In genomic region chr7:45053117-45053930, GRCm38 (mm10) we compare ENCODE assay signal across 8 mouse cellular contexts. TPM values are rescaled to one million over a fixed set of nuclear protein-coding genes. Genes with fewer than 3 reads are reported as not detected.
DNase-seq lines count a peak whose midpoint lies in the region; ATAC-seq and TF ChIP-seq lines count a peak whose summit lies in the region.

No protein-coding gene starts in this region.

- H3K36me3 ChIP-seq in hindbrain, embryonic 13.5 days, result peaks cover 20% of the 10 kb centered on the region

- peak overlapping the region; percentile 70 for H3K4me3 ChIP-seq in cerebellum, adult 2 months (replicated peaks; ENCODE audit: insufficient read depth, low read depth, low read length)
- H3K4me3 ChIP-seq in hindbrain, embryonic 13.5 days, result peak overlapping the region; percentile 95

- under 1% methylated on average over 42 of the region's 59 CpGs for WGBS in cerebellum, adult 2 months
- under 1% methylated on average over 36 of the region's 59 CpGs for WGBS in hindbrain, embryonic 13.5 days

- peak overlapping the region; percentile 99 for H3K4me2 ChIP-seq in hindbrain, embryonic 13.5 days

- TF ChIP-seq POLR2A in cerebellum, adult 2 months (IDR thresholded peaks at IDR 0.05; ENCODE audit: borderline replicate concordance, insufficient read depth, low read length), result peak; percentile 54

- no peaks in the 10 kb centered on the region for H3K9me3 ChIP-seq in hindbrain, embryonic 13.5 days

- ATAC-seq in hindbrain, embryonic 13.5 days (ENCODE audit: low FRiP score), result peak; percentile 49

- no peaks in the 10 kb centered on the region for H3K27me3 ChIP-seq in cerebellum, adult 2 months (ENCODE audit: control insufficient read depth, insufficient read depth, low read length)
- H3K27me3 ChIP-seq in hindbrain, embryonic 13.5 days, result no peaks in the 10 kb centered on the region

- peak overlapping the region; percentile 98 for H3K27ac ChIP-seq in cerebellum, adult 2 months (ENCODE audit: insufficient read depth, low read length)
- peak overlapping the region; percentile 100 for H3K27ac ChIP-seq in hindbrain, embryonic 13.5 days

- H3K9ac ChIP-seq in hindbrain, embryonic 13.5 days, result peak overlapping the region; percentile 98

- peak; percentile 80 for DNase-seq in MN1 (ENCODE audit: low spot score)
- peak; percentile 79 to 84 for DNase-seq in cerebellum, adult 2 months
- DNase-seq in frontal cortex, postnatal 14 days (ENCODE audit: low spot score in 2 of 2), result peak; percentile 63 to 69
- peak; percentile 49 to 73 for DNase-seq in left cerebral cortex, adult 18-20 months (ENCODE audit: low spot score in 2 of 2)
- peak; percentile 80 to 85 for DNase-seq in lung, postnatal 4 days
- peak; percentile 92 for DNase-seq in retina, postnatal 1 day
- DNase-seq in thymus, postnatal 36 days, result peak; percentile 84 to 88

- no peak for TF ChIP-seq CTCF in cerebellum, adult 2 months (IDR thresholded peaks at IDR 0.05; ENCODE audit: borderline replicate concordance, insufficient read depth, low read depth, low read length)

- peaks cover 6% of the 10 kb centered on the region for H3K4me1 ChIP-seq in cerebellum, adult 2 months (ENCODE audit: control insufficient read depth, insufficient read depth, low read length)
- H3K4me1 ChIP-seq in hindbrain, embryonic 13.5 days (replicated peaks), result peaks cover 36% of the 10 kb centered on the region

RNA-seq across cellular contexts. Expression of gene Prr12, which starts 0.6 kb away (rescaled TPM):
- polyA plus RNA-seq in cerebellum, adult 2 months (2012; rRNA removed), result 22.6 and 23.3 TPM in 2 replicates
- polyA plus RNA-seq in hindbrain, embryonic 13.5 days (2015; fragmentation: Nextera tagmentation; extraction: Ambion mirVana), result 13.8 and 14.5 TPM in 2 replicates
- total RNA-seq in left cerebral cortex, adult 18-20 months (2021), result 10 to 100 TPM; 63.3 to 67.5 TPM

RNA-seq across cellular contexts. Expression of gene Nosip, which starts 8.9 kb away (rescaled TPM):
- polyA plus RNA-seq in cerebellum, adult 2 months (2012; rRNA removed), result 106 and 112 TPM in 2 replicates
- 58.0 and 58.5 TPM in 2 replicates for polyA plus RNA-seq in hindbrain, embryonic 13.5 days (2015; fragmentation: Nextera tagmentation; extraction: Ambion mirVana)
- total RNA-seq in left cerebral cortex, adult 18-20 months (2021), result 10 to 100 TPM; 51.9 to 59.7 TPM

RNA-seq across cellular contexts. Expression of gene Prrg2, which starts 9.2 kb away (rescaled TPM):
- 23.3 and 23.7 TPM in 2 replicates for polyA plus RNA-seq in cerebellum, adult 2 months (2012; rRNA removed)
- polyA plus RNA-seq in hindbrain, embryonic 13.5 days (2015; fragmentation: Nextera tagmentation; extraction: Ambion mirVana), result 14.8 and 17.1 TPM in 2 replicates
- total RNA-seq in left cerebral cortex, adult 18-20 months (2021), result 1 to 10 TPM; 6.2 to 9.2 TPM

RNA-seq across cellular contexts. Expression of gene Rras, which starts 35.6 kb away (rescaled TPM):
- polyA plus RNA-seq in cerebellum, adult 2 months (2012; rRNA removed), result 29.7 and 29.9 TPM in 2 replicates
- polyA plus RNA-seq in hindbrain, embryonic 13.5 days (2015; fragmentation: Nextera tagmentation; extraction: Ambion mirVana), result 11.5 and 15.4 TPM in 2 replicates
- total RNA-seq in left cerebral cortex, adult 18-20 months (2021), result 10 to 100 TPM; 10.0 to 14.5 TPM

RNA-seq across cellular contexts. Expression of gene Scaf1, which starts 37.2 kb away (rescaled TPM):
- 115 and 120 TPM in 2 replicates for polyA plus RNA-seq in cerebellum, adult 2 months (2012; rRNA removed)
- 42.4 and 45.2 TPM in 2 replicates for polyA plus RNA-seq in hindbrain, embryonic 13.5 days (2015; fragmentation: Nextera tagmentation; extraction: Ambion mirVana)
- total RNA-seq in left cerebral cortex, adult 18-20 months (2021), result 100 to 1,000 TPM; 159 to 163 TPM

Comparison
In these comparisons a context has a peak if more than half of its experiments do, and no peak if none do; other contexts are left out.
1. Peak in every context shown above with its lines: DNase-seq, ATAC-seq, H3K4me3 ChIP-seq and H3K27ac ChIP-seq.